Mouse (Mus musculus) left cerebral cortex, adult 8-10 months (tissue): ENCODE measurements at regions not wholly inside any gene's neighbourhood (a gene's known extent, or its start where the extent isn't known, plus 50 kb on each side); places are given as distances from the start of the nearest gene placed in this dataset.

Source experiments
- DNase-seq, 2 experiments: peaks; one replicate each; pipeline ENCODE4 v3.0.0; 2022; ENCODE audit warnings: low spot score in 2 of 2

- DNase-seq, result no peak
Observed at GRCm38 (mm10) chr15:29199988-29200387, 972.4 kb upstream of the Ctnnd2 start.

GRCm38 (mm10) chr15:29223667-29224066, 948.7 kb upstream of the Ctnnd2 start:
- peak in 1 of 2 experiments; percentile 7 for DNase-seq

GRCm38 (mm10) chr15:29226889-29227288, 945.5 kb upstream of the Ctnnd2 start:
- no peak for DNase-seq

- no peak for DNase-seq
Observed at GRCm38 (mm10) chr15:29234635-29235034, 937.8 kb upstream of the Ctnnd2 start.

GRCm38 (mm10) chr15:29255152-29255551, 917.2 kb upstream of the Ctnnd2 start:
- peak in 1 of 2 experiments; percentile 14 for DNase-seq

- DNase-seq, result no peak
Observed at GRCm38 (mm10) chr15:29266767-29267166, 905.6 kb upstream of the Ctnnd2 start.

GRCm38 (mm10) chr15:29296454-29296853, 875.9 kb upstream of the Ctnnd2 start:
- DNase-seq, result no peak
